Mouse (Mus musculus) midbrain, embryonic 13.5 days (tissue): ENCODE measurements around the gene Dhrs1. TPM values are rescaled to one million over a fixed set of nuclear protein-coding genes. Genes with fewer than 3 reads are reported as not detected.
"Not testable (repeated sequence)": the region's sequence is repeated elsewhere in the genome, so short reads cannot be mapped to it uniquely, and the experiment has no call there.

Source experiments
- ATAC-seq: fragments of 200-750 bp; cut with Nextera tagmentation; 2 replicates; pipeline ENCODE4 v1.8.0; 2017; ENCODE audit warnings: mild to moderate bottlenecking, moderate TSS enrichment, moderate library complexity
- H3K27ac ChIP-seq: fragments of 300-500 bp; sonication (generic); 2 replicates; pipeline ENCODE4 v1.5.1; 2015; ENCODE audit warnings: inconsistent platforms, mild to moderate bottlenecking, moderate library complexity
- H3K27me3 ChIP-seq: fragments of 300-500 bp; sonication (generic); 2 replicates; pipeline ENCODE4 v1.6.1; 2015; ENCODE audit warnings: mild to moderate bottlenecking, inconsistent platforms
- H3K36me3 ChIP-seq: fragments of 300-500 bp; sonication (generic); 2 replicates; pipeline ENCODE4 v1.6.1; 2015; ENCODE audit warnings: mild to moderate bottlenecking, inconsistent platforms
- H3K4me1 ChIP-seq: fragments of 300-500 bp; sonication (generic); replicated peaks from 2 replicates; pipeline ENCODE4 v1.6.1; 2015; ENCODE audit warnings: inconsistent platforms
- H3K4me2 ChIP-seq: fragments of 300-500 bp; sonication (generic); replicated peaks from 2 replicates; pipeline ENCODE4 v1.6.1; 2015; ENCODE audit warnings: moderate library complexity, mild to moderate bottlenecking, inconsistent platforms
- H3K4me3 ChIP-seq: fragments of 300-500 bp; sonication (generic); replicated peaks from 2 replicates; pipeline ENCODE4 v1.5.1; 2015; ENCODE audit warnings: mild to moderate bottlenecking, inconsistent platforms
- H3K9ac ChIP-seq: fragments of 300-500 bp; sonication (generic); replicated peaks from 2 replicates; pipeline ENCODE4 v1.6.1; 2015; ENCODE audit warnings: mild to moderate bottlenecking, inconsistent platforms
- H3K9me3 ChIP-seq: fragments of 300-500 bp; sonication (generic); 2 replicates; pipeline ENCODE4 v1.6.1; 2016; ENCODE audit warnings: mild to moderate bottlenecking, inconsistent platforms
- WGBS: fragments of 180-500 bp; shearing (Covaris S2); methylation state at CpG from one replicate; pipeline ENCODE4 v1.1.7; 2015; 5-methylcytosine and 5-hydroxymethylcytosine counted together
- polyA plus RNA-seq: library from polyadenylated mRNA; unstranded; fragments of >200 nt; fragmentation: Nextera tagmentation; extraction: Ambion mirVana; gene quantifications from 2 replicates; pipeline ENCODE4 v1.2.1, GENCODE M21; 2015

Gene Dhrs1
- polyA plus RNA-seq, 1 experiment from 2014 or later, result 68.8 TPM

DNA sequence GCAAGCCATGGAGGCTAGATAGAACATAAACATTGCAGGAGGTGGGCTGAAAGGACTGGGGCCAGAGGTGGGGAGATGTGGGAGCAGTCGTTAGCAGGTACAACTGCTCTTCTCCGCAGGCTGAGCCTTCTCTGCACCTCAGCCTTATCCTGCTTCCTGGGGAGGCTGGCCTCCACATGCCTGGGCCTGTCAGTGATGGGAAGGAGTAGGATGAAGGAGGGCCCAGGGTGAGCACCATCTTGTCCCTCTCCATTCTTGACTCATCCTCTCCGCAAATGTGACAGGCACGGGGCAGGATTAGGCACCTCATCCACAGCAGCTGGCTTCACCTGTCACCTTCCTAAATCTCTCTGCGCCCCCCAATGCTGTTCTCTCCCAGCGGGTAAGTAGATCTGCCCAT, 15.7 kb upstream of the Dhrs1 start, which contains the start of gene Ltb4r2:
Gene Ltb4r2 (plus strand): TSS at position 266 of the 400 bp plus-strand sequence.
- no peak for ATAC-seq
- Histone ChIP-seq H3K9me3 (no peaks in the 10 kb centered on the region), H3K4me1 (peaks cover 16% of the 10 kb centered on the region), H3K27me3 (peaks cover 55% of the 10 kb centered on the region), H3K4me3 (peak within 1 kb of the TSS; percentile 51), H3K9ac (peak within 1 kb of the TSS; percentile 82), H3K4me2 (peak within 1 kb of the TSS; percentile 88), H3K36me3 (peaks cover 5% of the 10 kb centered on the region), H3K27ac (peak within 1 kb of the TSS; percentile 56; the same call in 1 of the 2 replicates)
- 70% methylated on average over 6 of the region's 6 CpGs for WGBS

DNA sequence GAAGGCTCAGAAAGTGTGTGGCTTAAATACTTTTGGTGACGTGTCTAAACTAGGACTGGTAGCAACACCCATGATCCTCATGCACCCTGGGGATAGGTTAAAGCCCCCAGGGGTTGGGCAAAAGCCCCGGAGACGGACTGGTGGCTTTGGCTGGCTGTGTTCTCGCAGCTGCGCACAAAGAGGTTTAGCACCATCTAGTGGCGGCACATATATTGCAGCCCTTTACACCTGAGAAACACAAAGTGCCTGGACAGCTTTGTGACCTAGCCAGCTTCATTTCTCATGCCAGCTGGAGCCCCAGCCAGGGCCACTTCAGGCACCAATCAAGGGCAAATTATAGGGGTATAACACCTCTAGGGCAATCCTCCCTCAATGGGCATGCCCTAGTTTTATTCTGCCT, 14.7 kb upstream of the Dhrs1 start:
- peaks cover 45% of the 10 kb centered on the region for H3K27me3 ChIP-seq
- not testable (repeated sequence) for H3K4me3 ChIP-seq, H3K27ac ChIP-seq, H3K9ac ChIP-seq, H3K9me3 ChIP-seq
- H3K4me2 ChIP-seq, result peak overlapping the region; percentile 10
- 0% methylated on average over 6 of the region's 6 CpGs for WGBS
- H3K36me3 ChIP-seq, result peaks cover 15% of the 10 kb centered on the region
- H3K4me1 ChIP-seq, result peaks cover 16% of the 10 kb centered on the region
- peak; percentile 7; the same call in 1 of the 2 replicates for ATAC-seq

DNA sequence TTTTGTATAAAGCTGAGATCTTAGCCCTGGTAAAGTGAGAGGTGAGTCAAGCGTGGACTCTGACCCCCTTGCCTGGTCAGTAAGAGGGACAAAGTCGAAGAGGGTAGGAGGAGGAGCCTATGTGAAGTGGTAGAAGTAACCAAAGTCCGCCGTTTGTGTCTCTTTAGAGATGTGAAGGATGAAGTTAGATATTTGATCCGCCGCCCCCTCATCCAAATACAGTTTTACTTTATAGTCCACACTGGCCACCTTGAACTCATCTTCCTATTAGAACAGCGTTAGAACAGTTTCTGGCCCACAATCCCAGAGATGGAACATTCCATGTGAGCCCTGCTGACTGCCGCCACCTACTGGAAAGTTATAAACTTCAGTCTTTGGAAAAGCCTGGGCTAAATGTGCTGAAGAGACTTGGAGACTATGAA, 12.9 kb upstream of the Dhrs1 start, which contains the start of gene Cideb:
Gene Cideb (minus strand): TSS at position 96 of the 422 bp plus-strand sequence.
- Histone ChIP-seq H3K36me3 (peaks cover 33% of the 10 kb centered on the region), H3K9ac (no peak within 1 kb of the TSS), H3K4me2 (no peak within 1 kb of the TSS), H3K4me1 (peaks cover 16% of the 10 kb centered on the region), H3K4me3 (no peak within 1 kb of the TSS), H3K9me3 (no peaks in the 10 kb centered on the region), H3K27ac (no peak within 1 kb of the TSS), H3K27me3 (peaks cover 27% of the 10 kb centered on the region)
- ATAC-seq, result no peak
- WGBS, result 13% methylated on average over 8 of the region's 8 CpGs

GRCm38 (mm10) chr14:55757566-55757965, 12.1 kb upstream of the Dhrs1 start:
- Histone ChIP-seq H3K4me3 (no peak overlapping the region), H3K27ac (no peak overlapping the region), H3K4me2 (no peak overlapping the region), H3K4me1 (peaks cover 13% of the 10 kb centered on the region), H3K9me3 (no peaks in the 10 kb centered on the region), H3K9ac (no peak overlapping the region), H3K27me3 (peaks cover 19% of the 10 kb centered on the region), H3K36me3 (peaks cover 41% of the 10 kb centered on the region)
- 87% methylated on average over 6 of the region's 6 CpGs for WGBS
- ATAC-seq, result no peak

DNA sequence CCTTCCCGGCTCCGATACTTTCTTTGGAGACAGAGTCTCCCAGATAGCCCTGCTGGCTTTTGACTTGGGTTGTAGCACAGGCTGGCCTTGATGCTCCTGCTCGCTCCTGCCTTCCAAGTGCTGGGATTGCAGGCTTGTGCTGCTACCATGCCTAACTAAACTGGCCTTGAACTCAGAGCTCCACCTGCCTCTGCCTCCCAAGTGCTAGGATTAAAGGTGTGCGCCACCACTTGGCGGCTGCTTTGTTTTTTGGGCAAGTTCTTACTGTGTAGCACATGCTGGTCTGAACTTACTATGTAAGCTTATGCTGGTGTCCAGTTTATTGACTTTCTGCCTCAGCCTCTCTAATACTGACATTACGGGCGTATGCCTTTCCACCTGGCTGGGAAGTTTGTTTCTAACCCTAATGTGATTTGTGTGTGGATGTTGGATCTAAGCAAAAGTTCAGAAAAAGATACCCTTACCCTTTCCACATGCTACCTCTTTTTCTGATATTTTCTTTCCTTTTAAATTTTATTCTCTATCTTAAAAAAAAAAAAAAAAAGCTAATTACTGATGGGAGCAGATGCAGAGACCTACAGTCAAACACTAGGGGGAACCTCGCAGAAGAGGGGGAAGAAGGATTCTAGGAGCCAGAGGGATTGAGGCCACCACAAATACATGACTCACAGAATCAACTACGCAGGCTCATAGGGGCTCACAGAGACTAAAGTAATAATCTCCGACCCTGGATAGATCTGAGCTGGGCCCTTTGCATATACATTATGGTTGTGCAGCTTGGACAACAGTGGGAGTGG, 1.8 kb upstream of the Dhrs1 start:
- 89% methylated on average over 10 of the region's 10 CpGs for WGBS
- Histone ChIP-seq H3K9me3 (no peaks in the 10 kb centered on the region), H3K4me1 (peaks cover 36% of the 10 kb centered on the region), H3K4me2 (peak overlapping the region; percentile 95), H3K4me3 (peak overlapping the region; percentile 73), H3K27ac (no peak overlapping the region), H3K36me3 (peaks cover 34% of the 10 kb centered on the region), H3K27me3 (no peaks in the 10 kb centered on the region), H3K9ac (peak overlapping the region; percentile 36)
- ATAC-seq, result no peak

- Histone ChIP-seq H3K27me3 (no peaks in the 10 kb centered on the region), H3K4me1 (peaks cover 36% of the 10 kb centered on the region), H3K36me3 (peaks cover 23% of the 10 kb centered on the region), H3K27ac (no peak overlapping the region), H3K4me3 (peak overlapping the region; percentile 73), H3K4me2 (peak overlapping the region; percentile 95), H3K9me3 (no peaks in the 10 kb centered on the region), H3K9ac (peak overlapping the region; percentile 76)
- WGBS, result under 1% methylated on average over 31 of the region's 31 CpGs
- no peak for ATAC-seq
These were observed 359 bp upstream of the Dhrs1 start for GRCm38 (mm10) chr14:55745861-55746237.

DNA sequence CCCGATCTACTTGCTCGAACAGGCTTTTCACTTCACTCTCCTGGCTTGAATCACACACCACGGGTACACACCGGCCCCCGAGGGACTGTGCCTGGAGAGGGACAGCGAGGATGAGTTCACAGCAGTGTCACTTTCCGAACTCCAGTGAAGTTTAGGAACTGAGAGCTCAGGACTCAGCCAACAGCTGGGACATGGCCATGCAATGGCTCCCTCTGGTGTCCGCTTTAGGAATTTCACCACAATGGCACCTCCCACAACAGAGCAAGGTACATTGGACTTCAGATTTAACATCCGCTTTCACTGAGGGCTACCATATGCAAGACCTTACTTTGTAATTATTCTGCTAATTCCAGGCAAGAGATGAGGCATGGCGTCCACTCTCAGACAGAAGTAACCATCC, 1.8 kb downstream of the Dhrs1 start:
- peak; percentile 74 for ATAC-seq
- no peak overlapping the region for H3K27ac ChIP-seq
- H3K9ac ChIP-seq, result no peak overlapping the region; the same call in 1 of the 2 replicates
- H3K27me3 ChIP-seq, result no peaks in the 10 kb centered on the region
- H3K36me3 ChIP-seq, result peaks cover 27% of the 10 kb centered on the region
- H3K9me3 ChIP-seq, result no peaks in the 10 kb centered on the region
- H3K4me2 ChIP-seq, result peak overlapping the region; percentile 24
- 26% methylated on average over 10 of the region's 10 CpGs for WGBS
- H3K4me1 ChIP-seq, result peaks cover 36% of the 10 kb centered on the region
- no peak overlapping the region for H3K4me3 ChIP-seq

DNA sequence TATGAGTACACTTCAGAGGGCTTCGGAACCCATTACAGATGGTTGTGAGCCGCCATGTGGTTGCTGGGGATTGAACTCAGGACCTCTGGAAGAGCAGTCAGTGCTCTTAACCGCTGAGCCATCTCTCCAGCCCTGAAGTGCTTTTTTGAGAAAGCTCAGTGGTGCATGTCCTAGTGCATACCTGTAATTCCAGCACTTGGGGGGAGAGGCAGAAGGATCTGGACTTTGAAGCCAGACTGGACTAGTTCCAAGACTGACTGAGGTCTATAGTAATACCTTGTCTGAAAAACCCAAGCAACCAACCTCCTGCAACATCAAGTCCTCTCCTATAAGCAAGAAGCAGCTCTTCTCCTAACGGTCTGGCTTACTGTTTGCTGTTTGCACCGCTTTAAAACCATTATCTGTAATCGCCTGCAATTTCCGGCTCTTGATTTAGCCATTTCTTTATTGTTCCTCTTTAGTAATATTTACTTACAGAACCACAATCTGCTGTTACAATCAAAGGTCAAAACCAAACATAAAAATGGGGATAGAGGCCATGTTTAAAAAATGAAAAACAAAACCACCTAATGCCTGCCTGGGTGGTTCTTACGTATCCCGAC, 8.3 kb downstream of the Dhrs1 start:
- Histone ChIP-seq H3K36me3 (peaks cover 30% of the 10 kb centered on the region), H3K9me3 (no peaks in the 10 kb centered on the region), H3K4me2 (no peak overlapping the region), H3K27ac (no peak overlapping the region), H3K4me1 (no peaks in the 10 kb centered on the region), H3K27me3 (no peaks in the 10 kb centered on the region), H3K4me3 (no peak overlapping the region), H3K9ac (no peak overlapping the region)
- ATAC-seq, result no peak
- WGBS, result 88% methylated on average over 9 of the region's 9 CpGs

DNA sequence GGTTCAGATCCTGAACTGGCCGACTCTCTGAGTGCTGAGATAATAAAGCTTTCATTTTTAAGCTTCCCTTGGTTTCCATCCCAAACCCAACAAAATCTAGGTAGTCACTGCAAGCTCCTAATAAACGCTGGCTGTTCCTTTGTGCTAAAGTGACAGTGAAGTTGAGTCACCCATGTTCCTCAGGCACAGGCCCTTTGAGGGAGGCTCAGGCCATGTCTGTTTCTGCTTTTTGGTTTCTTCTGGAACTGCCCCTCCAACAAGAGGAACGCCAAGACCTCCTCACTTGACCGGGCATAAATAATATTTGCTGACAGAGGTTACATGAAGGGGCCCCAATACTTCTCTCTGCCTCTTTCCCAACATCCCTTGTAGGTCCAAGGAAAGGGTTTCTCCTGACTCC, 9.7 kb downstream of the Dhrs1 start:
- WGBS, result 83% methylated on average over 4 of the region's 4 CpGs
- H3K9ac ChIP-seq, result no peak overlapping the region

GRCm38 (mm10) chr14:55735334-55735733, 10.2 kb downstream of the Dhrs1 start:
- H3K27me3 ChIP-seq, result 0 out of 2 replicates have a peak, but pooled peaks cover 3% of the 10 kb centered on the region
- no peak overlapping the region for H3K27ac ChIP-seq
- H3K4me3 ChIP-seq, result no peak overlapping the region
- H3K9me3 ChIP-seq, result no peaks in the 10 kb centered on the region
- no peak overlapping the region for H3K9ac ChIP-seq
- H3K4me2 ChIP-seq, result no peak overlapping the region
- H3K4me1 ChIP-seq, result no peaks in the 10 kb centered on the region
- peaks cover 22% of the 10 kb centered on the region for H3K36me3 ChIP-seq
- ATAC-seq, result no peak
- 76% methylated on average over 3 of the region's 3 CpGs for WGBS

More for the DNA sequence above, 9.7 kb downstream of the Dhrs1 start:
- no peaks in the 10 kb centered on the region for H3K4me1 ChIP-seq
- no peak overlapping the region for H3K4me2 ChIP-seq
- H3K9me3 ChIP-seq, result no peaks in the 10 kb centered on the region
- no peak for ATAC-seq
- H3K27ac ChIP-seq, result no peak overlapping the region
- H3K4me3 ChIP-seq, result no peak overlapping the region
- H3K27me3 ChIP-seq, result 0 out of 2 replicates have a peak, but pooled peaks cover 3% of the 10 kb centered on the region
- peaks cover 26% of the 10 kb centered on the region for H3K36me3 ChIP-seq

- no peaks in the 10 kb centered on the region for H3K4me1 ChIP-seq
- H3K27ac ChIP-seq, result no peak overlapping the region
- H3K9me3 ChIP-seq, result no peaks in the 10 kb centered on the region
- peaks cover 17% of the 10 kb centered on the region for H3K36me3 ChIP-seq
- H3K4me3 ChIP-seq, result no peak overlapping the region
- ATAC-seq, result no peak
- WGBS, result 74% methylated on average over 7 of the region's 7 CpGs
- 0 out of 2 replicates have a peak, but pooled peaks cover 3% of the 10 kb centered on the region for H3K27me3 ChIP-seq
- no peak overlapping the region for H3K4me2 ChIP-seq
- no peak overlapping the region for H3K9ac ChIP-seq
These were observed 10.6 kb downstream of the Dhrs1 start for GRCm38 (mm10) chr14:55734869-55735268.

- H3K4me2 ChIP-seq, result no peak overlapping the region
- H3K36me3 ChIP-seq, result peaks cover 7% of the 10 kb centered on the region
- 0 out of 2 replicates have a peak, but pooled peaks cover 3% of the 10 kb centered on the region for H3K27me3 ChIP-seq
- H3K4me3 ChIP-seq, result no peak overlapping the region
- H3K9me3 ChIP-seq, result no peaks in the 10 kb centered on the region
- no peaks in the 10 kb centered on the region for H3K4me1 ChIP-seq
- no peak overlapping the region for H3K27ac ChIP-seq
- 80% methylated on average over 10 of the region's 10 CpGs for WGBS
- no peak overlapping the region for H3K9ac ChIP-seq
- no peak for ATAC-seq
These were observed 11.6 kb downstream of the Dhrs1 start for GRCm38 (mm10) chr14:55733889-55734288.
